Mouse (Mus musculus): ENCODE data around the gene Mgp. TPM values are rescaled to one million over a fixed set of nuclear protein-coding genes. Genes with fewer than 3 reads are reported as not detected.

The Mgp gene
- polyA plus RNA-seq, 1 experiment from 2014 or later: 168 TPM

Other genes with a start within 250 kb of the Mgp start
- gene Plbd1, start 213.9 kb downstream of the Mgp start, polyA plus RNA-seq (2014; fragmentation: Nextera tagmentation; extraction: Ambion mirVana): 2.7 and 4.0 TPM in 2 replicates
- gene Gucy2c, start 94.1 kb downstream of the Mgp start, polyA plus RNA-seq (2014; fragmentation: Nextera tagmentation; extraction: Ambion mirVana): 0.10 TPM in 1 of 2 replicates, not detected in the other
- gene Hist4h4, start 71.4 kb downstream of the Mgp start, polyA plus RNA-seq (2014; fragmentation: Nextera tagmentation; extraction: Ambion mirVana): 1.2 and 2.3 TPM in 2 replicates
- 96.0 and 104 TPM in 2 replicates for gene H2afj, start 67.6 kb downstream of the Mgp start, polyA plus RNA-seq (2014; fragmentation: Nextera tagmentation; extraction: Ambion mirVana)
- 1.7 and 1.9 TPM in 2 replicates for gene BC049715, start 48.2 kb downstream of the Mgp start, polyA plus RNA-seq (2014; fragmentation: Nextera tagmentation; extraction: Ambion mirVana)
- gene Wbp11, start 47.6 kb downstream of the Mgp start, polyA plus RNA-seq (2014; fragmentation: Nextera tagmentation; extraction: Ambion mirVana): 91.5 and 136 TPM in 2 replicates
- 1.1 and 1.4 TPM in 2 replicates for gene Smco3, start 40.4 kb downstream of the Mgp start, polyA plus RNA-seq (2014; fragmentation: Nextera tagmentation; extraction: Ambion mirVana)
- gene Art4, start 18.1 kb downstream of the Mgp start, polyA plus RNA-seq (2014; fragmentation: Nextera tagmentation; extraction: Ambion mirVana): 1.7 and 2.2 TPM in 2 replicates
- 0.22 and 0.31 TPM in 2 replicates for gene Erp27, start 46.4 kb upstream of the Mgp start, polyA plus RNA-seq (2014; fragmentation: Nextera tagmentation; extraction: Ambion mirVana)
- 0.11 and 0.81 TPM in 2 replicates for gene Pde6h, start 48.0 kb upstream of the Mgp start, polyA plus RNA-seq (2014; fragmentation: Nextera tagmentation; extraction: Ambion mirVana)
- 60.4 and 65.6 TPM in 2 replicates for gene Arhgdib, start 66.1 kb upstream of the Mgp start, polyA plus RNA-seq (2014; fragmentation: Nextera tagmentation; extraction: Ambion mirVana)

Data from kidney, embryonic 14.5 days (tissue).